Mouse (Mus musculus) E14TG2a.4 (cell line): ENCODE results near the gene Zfyve9.

Experiments used
- H3K27me3 ChIP-seq: 2 replicates; pipeline ENCODE4 v1.6.1; 2014; ENCODE audit warnings: low read length, control low read depth; ENCODE audit not compliant: insufficient read depth
- H3K36me3 ChIP-seq: 2 replicates; pipeline ENCODE4 v1.6.1; 2014; ENCODE audit warnings: low read length, control low read depth; ENCODE audit not compliant: insufficient read depth
- H3K4me1 ChIP-seq: replicated peaks from 2 replicates; pipeline ENCODE4 v1.6.1; 2014; ENCODE audit warnings: low read depth, low read length, control low read depth
- H3K4me3 ChIP-seq: replicated peaks from 2 replicates; pipeline ENCODE4 v1.5.1; 2014; ENCODE audit warnings: mild to moderate bottlenecking, low read length
- H3K9me3 ChIP-seq: 2 replicates; pipeline ENCODE4 v1.6.1; 2014; ENCODE audit warnings: low read length, control low read depth
- CTCF ChIP-seq: conservative IDR thresholded peaks from 2 replicates; pipeline ENCODE4 v1.5.1; 2014; ENCODE audit warnings: low read length
- NANOG ChIP-seq: IDR thresholded peaks from 2 replicates; pipeline ENCODE4 v1.6.1; 2014; ENCODE audit warnings: borderline replicate concordance, low read length, mixed read lengths
- POU5F1 ChIP-seq: IDR thresholded peaks from 2 replicates; pipeline ENCODE4 v1.6.1; 2014; ENCODE audit warnings: low read length, borderline replicate concordance

Zfyve9 gene

DNA sequence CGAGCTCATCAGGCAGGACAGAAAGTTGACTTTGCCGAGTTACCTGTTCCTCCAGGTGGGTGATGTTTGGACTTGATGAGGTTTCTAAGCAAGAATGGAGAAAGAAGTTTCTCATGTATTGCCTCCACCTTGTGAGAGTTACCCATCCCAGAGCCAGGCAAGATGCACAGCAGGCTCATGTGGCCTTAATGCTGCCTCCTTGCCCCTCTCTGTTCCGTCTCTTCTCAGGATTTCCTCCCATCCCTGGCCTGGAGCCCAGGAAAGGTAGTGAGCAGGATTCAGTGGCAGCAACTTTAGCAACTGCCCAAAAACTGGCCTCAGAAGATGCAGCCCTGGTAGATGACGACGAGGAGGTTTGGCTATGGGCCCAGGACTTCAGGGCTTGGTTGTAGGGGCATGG is 153.5 kb downstream of the Zfyve9 start:
- no peak overlapping the region for H3K4me3 ChIP-seq
- H3K9me3 ChIP-seq: no peaks in the 10 kb centered on the region
- peaks cover 100% of the 10 kb centered on the region for H3K36me3 ChIP-seq
- TF ChIP-seq NANOG (no peak), CTCF (no peak), POU5F1 (no peak)
- H3K27me3 ChIP-seq: no peaks in the 10 kb centered on the region
- H3K4me1 ChIP-seq: peaks cover 12% of the 10 kb centered on the region

GRCm38 (mm10) chr4:108621504-108621903 is 159.1 kb downstream of the Zfyve9 start:
- Histone ChIP-seq H3K4me1 (peaks cover 30% of the 10 kb centered on the region), H3K9me3 (no peaks in the 10 kb centered on the region), H3K27me3 (no peaks in the 10 kb centered on the region), H3K4me3 (0 out of 2 replicates have a peak overlapping the region, but pooled peaks have one; percentile 95), H3K36me3 (peaks cover 60% of the 10 kb centered on the region)
- peak; percentile 91 for TF ChIP-seq CTCF
- TF ChIP-seq NANOG: no peak
- TF ChIP-seq POU5F1: no peak

- TF ChIP-seq NANOG: no peak
- no peak for TF ChIP-seq POU5F1
- no peak for TF ChIP-seq CTCF
- Histone ChIP-seq H3K27me3 (no peaks in the 10 kb centered on the region), H3K4me1 (peaks cover 30% of the 10 kb centered on the region), H3K9me3 (no peaks in the 10 kb centered on the region), H3K4me3 (peak overlapping the region; percentile 95), H3K36me3 (peaks cover 60% of the 10 kb centered on the region)
Observed at GRCm38 (mm10) chr4:108620536-108620935, 160.1 kb downstream of the Zfyve9 start.

DNA sequence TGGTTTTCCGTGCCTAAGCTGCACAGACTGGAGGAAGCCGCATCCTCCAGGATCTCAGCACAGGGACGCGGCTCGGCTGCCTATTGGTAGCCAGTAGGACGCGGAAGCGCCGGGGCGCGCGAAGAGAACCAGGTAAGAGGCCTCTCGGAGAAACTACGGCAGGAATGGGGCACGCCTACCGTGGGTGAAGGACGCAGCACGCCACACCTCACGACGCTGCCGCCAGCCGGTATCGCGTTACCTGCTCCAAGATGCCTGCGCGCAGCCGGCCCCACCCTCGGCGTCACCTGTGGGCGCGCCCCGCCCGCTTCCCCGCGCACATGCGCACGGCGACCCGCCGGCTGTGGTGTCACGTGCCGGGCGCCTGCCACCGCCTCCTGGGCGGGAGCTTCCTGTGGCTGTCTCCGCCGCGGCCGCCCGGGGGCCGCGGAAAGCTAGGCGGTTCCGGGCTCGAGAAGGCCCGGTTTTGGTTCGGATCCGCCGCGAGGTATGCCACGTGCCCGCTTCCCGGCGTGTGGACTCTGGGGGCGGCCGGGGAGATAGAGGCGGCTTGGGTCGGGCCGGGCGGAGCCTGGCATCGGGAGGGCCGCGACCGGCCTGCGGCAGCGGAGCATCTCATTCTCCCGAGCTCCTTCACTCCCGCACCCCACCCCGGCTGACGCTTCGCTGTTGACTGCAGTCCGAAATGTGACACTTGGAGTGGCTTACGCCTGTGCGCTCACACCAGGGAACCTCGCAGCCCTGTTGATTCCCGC is 160.8 kb downstream of the Zfyve9 start, which contains the start of gene Cc2d1b:
Gene Cc2d1b, plus strand, starts transcription at position 354 of the 755 bp plus-strand sequence.
- peaks cover 60% of the 10 kb centered on the region for H3K36me3 ChIP-seq
- H3K4me3 ChIP-seq: peak within 1 kb of the TSS; percentile 95
- no peaks in the 10 kb centered on the region for H3K9me3 ChIP-seq
- no peaks in the 10 kb centered on the region for H3K27me3 ChIP-seq
- TF ChIP-seq NANOG (no peak), CTCF (no peak), POU5F1 (no peak)
- peaks cover 30% of the 10 kb centered on the region for H3K4me1 ChIP-seq

DNA sequence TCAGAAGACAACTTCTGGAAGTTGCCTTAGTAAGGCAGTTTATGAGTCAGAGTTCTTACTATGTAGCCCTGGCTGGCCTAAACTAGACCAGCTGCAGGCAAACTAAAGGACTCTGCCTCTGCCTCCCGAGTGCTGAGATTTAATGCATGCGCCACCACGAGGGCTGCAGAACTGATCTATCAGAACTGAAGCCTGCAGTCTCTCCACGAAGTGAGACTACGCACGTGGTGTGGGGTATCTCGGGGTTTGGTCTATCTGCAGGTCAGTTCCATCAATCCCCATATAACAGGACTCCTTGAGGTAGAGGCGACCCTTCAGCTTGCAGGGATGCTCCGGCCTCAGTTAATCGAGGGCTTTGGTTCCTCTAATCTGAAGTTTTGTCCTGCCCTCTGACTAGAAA is 161.4 kb downstream of the Zfyve9 start:
- Histone ChIP-seq H3K4me1 (peaks cover 30% of the 10 kb centered on the region), H3K9me3 (no peaks in the 10 kb centered on the region), H3K4me3 (peak overlapping the region; percentile 95), H3K36me3 (peaks cover 60% of the 10 kb centered on the region), H3K27me3 (no peaks in the 10 kb centered on the region)
- TF ChIP-seq CTCF (no peak), NANOG (no peak), POU5F1 (no peak)

DNA sequence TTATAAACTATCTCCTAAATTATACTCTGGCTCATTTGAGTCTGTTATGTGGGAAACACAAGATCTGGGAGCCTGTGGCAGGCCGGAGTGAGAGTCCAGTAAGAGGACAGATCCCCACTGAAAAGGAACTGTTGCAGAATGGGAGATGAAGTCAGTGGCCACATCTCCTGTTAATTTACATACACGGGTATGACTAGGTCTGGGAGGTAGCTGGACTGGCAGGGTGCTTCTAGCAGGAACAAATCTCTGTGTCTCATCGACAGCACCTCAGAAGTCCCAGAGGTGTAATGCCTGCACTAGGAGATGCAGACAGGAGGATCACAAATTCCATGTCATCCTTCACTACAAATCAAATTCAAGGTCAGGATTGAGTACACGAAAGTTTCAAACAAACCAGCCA is 162.0 kb downstream of the Zfyve9 start:
- Histone ChIP-seq H3K4me3 (peak overlapping the region; percentile 95), H3K27me3 (no peaks in the 10 kb centered on the region), H3K9me3 (no peaks in the 10 kb centered on the region), H3K4me1 (peaks cover 30% of the 10 kb centered on the region), H3K36me3 (peaks cover 60% of the 10 kb centered on the region)
- TF ChIP-seq NANOG (0 out of 2 replicates have a peak, but pooled peaks have one; percentile 21), CTCF (no peak)

DNA sequence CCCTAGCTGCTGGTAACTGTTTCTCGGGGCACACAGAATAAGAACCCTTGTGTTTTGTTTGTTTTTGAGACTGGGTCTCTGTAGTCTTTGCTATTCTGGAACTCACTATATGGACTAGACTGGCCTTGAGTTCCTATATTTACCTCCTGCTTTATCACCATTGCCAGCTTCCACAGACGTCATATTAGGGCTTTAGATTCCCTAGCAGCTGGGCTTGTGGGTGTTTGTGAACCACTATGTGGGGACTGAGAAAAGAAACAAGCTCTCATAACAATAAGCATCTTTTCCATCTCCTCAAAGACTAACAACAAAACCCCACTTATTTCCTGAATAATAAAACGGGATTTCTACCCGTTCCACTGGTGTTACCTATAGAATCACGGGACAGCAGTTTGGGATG is 169.7 kb downstream of the Zfyve9 start:
- no peak for TF ChIP-seq POU5F1
- no peak for TF ChIP-seq NANOG
- TF ChIP-seq CTCF: no peak
- no peaks in the 10 kb centered on the region for H3K9me3 ChIP-seq
- peaks cover 94% of the 10 kb centered on the region for H3K36me3 ChIP-seq

GRCm38 (mm10) chr4:108608651-108609050 is 171.9 kb downstream of the Zfyve9 start:
- Histone ChIP-seq H3K9me3 (no peaks in the 10 kb centered on the region), H3K27me3 (no peaks in the 10 kb centered on the region), H3K4me3 (no peak overlapping the region), H3K36me3 (peaks cover 94% of the 10 kb centered on the region), H3K4me1 (no peaks in the 10 kb centered on the region)
- TF ChIP-seq POU5F1 (no peak), CTCF (no peak), NANOG (no peak)

More for the DNA sequence above, 169.7 kb downstream of the Zfyve9 start:
- Histone ChIP-seq H3K4me3 (no peak overlapping the region), H3K27me3 (no peaks in the 10 kb centered on the region), H3K4me1 (no peaks in the 10 kb centered on the region)

GRCm38 (mm10) chr4:108601870-108602269 is 178.7 kb downstream of the Zfyve9 start:
- TF ChIP-seq POU5F1 (no peak), NANOG (no peak), CTCF (no peak)

DNA sequence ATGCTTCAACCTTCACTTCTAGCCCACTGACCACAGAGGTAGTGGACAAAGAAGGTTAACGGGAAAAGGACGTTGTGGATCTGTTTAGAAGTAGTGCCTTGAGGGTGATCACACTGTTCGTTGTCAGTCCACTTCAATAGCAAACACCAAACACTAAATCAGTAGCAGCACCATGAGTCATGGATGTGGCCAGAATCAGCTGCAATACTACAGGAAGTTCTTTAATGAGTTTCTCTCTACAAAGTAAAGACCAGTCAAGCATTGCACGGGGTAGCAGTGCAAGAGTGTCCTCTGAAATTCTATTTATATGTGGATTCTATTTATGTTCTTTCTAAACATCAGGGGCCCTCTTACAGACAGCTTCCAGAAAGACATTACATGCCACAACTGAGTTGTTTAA is 182.3 kb downstream of the Zfyve9 start:
- H3K36me3 ChIP-seq: peaks cover 96% of the 10 kb centered on the region
- H3K4me1 ChIP-seq: peaks cover 12% of the 10 kb centered on the region
- H3K4me3 ChIP-seq: no peak overlapping the region
- H3K27me3 ChIP-seq: no peaks in the 10 kb centered on the region
- TF ChIP-seq NANOG (no peak), POU5F1 (no peak), CTCF (no peak)
- no peaks in the 10 kb centered on the region for H3K9me3 ChIP-seq

More at GRCm38 (mm10) chr4:108601870-108602269, 178.7 kb downstream of the Zfyve9 start:
- H3K9me3 ChIP-seq: no peaks in the 10 kb centered on the region
- peaks cover 96% of the 10 kb centered on the region for H3K36me3 ChIP-seq
- H3K27me3 ChIP-seq: no peaks in the 10 kb centered on the region
- no peak overlapping the region for H3K4me3 ChIP-seq
- H3K4me1 ChIP-seq: peaks cover 8% of the 10 kb centered on the region; the same call in 1 of the 2 replicates
